Mouse (Mus musculus) brain, embryonic 18.5 days (tissue): ENCODE measurements around the gene Arl10.
A peak's percentile ranks its signal among the peaks of the same experiment; 100 is the strongest.
"Not testable (repeated sequence)": the region's sequence is repeated elsewhere in the genome, so short reads cannot be mapped to it uniquely, and the experiment has no call there.

Source experiments
- DNase-seq: peaks from one replicate; pipeline ENCODE4 v3.0.0-alpha.2; 2012; ENCODE audit warnings: low read depth, low spot score

Arl10 gene

GRCm38 (mm10) chr13:54582126-54582525, 7.3 kb downstream of the Arl10 start:
- DNase-seq: no peak

DNA sequence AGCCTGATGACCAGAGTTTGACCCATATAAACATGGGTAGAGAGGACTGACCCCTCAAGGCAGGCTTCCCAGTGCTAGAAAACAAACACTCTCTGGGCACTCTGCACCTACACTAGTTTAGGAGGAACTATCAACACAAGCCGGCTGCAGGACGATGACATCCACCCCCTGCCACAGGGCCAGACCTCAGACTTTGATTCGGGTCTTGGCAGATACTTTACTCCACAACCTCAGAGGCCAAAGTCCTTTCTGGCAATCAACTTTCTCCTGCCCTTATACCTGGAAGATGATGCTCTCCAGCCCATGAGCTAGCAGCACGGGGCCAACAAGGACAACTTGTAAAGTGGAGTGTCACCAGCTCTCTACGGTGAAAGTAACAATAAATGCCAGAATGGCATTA, 8.0 kb downstream of the Arl10 start:
- no peak for DNase-seq

GRCm38 (mm10) chr13:54585831-54586230, 11.0 kb downstream of the Arl10 start:
- no peak for DNase-seq

GRCm38 (mm10) chr13:54589414-54589995, 14.7 kb downstream of the Arl10 start:
- no peak for DNase-seq

DNA sequence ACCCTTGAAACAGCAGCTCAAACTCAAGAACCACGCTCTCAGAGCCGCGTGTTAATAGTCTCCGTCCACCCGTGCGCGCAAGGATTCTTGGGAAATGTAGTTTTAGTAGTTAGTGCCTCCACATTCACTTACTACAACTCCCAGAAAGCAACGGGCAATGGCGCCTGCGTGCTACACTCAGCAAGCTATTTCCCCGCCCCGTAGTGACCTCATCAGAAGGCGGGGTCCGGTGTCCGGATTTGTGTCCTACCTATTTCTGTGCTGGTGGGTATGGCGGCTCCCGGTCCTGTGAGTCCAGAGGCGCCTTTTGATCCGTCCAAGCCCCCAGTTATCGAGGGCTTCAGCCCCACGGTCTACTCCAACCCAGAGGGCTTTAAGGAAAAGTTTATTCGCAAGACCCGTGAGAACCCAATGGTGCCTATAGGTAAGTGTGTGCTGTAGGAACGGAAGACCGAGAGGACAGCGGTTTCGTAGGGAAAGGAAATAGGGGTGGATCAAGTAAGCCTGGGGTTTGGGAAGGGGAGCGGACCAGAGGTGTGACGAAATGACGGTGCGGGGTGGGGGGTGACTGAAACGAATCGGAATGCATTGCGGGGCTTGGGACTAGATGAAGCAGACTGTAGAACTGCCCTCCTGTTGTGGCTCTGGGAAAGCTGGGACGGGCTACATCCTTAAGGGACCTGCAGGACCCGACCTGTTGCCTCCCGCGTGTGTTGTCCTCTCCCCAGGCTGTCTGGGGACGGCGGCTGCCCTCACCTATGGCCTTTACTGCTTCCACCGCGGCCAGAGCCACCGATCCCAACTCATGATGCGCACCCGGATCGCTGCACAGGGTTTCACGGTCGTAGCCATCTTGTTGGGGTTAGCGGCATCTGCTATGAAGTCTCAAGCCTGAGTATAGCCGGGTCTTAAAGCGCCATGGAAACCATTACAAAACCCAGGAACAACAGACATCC, 15.5 kb downstream of the Arl10 start, which contains the start of the genes Nop16 and Higd2a:
Nop16 (minus strand) TSS at position 95 of the 956 bp plus-strand sequence.
Higd2a (plus strand) TSS at position 212 of the 956 bp plus-strand sequence.
- DNase-seq: peak; percentile 96

- DNase-seq: no peak
Observed at GRCm38 (mm10) chr13:54591776-54592356, 17.1 kb downstream of the Arl10 start.

GRCm38 (mm10) chr13:54593617-54594016, 18.8 kb downstream of the Arl10 start:
- no peak for DNase-seq

- DNase-seq: no peak
Observed at GRCm38 (mm10) chr13:54596107-54596690, 21.4 kb downstream of the Arl10 start.

DNA sequence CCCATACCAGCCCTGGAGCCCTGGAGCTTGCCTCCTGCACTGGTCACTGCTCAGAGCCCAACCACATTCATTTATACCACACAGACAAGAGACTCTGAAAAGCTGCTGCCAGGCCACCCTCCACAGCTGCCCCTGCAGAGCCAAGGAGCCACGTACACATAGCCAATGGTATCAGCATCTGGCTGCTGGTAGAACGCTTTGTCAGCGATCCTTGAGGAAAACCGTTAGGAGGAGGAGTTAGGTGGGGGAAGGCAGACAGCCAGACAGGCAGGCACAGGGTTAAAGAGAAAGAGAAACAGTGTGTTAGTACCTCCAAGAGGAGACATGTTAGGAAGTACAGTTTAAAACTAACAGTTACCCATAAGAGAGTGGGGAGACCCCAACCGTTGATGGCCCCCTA, 22.1 kb downstream of the Arl10 start:
- DNase-seq: no peak

DNA sequence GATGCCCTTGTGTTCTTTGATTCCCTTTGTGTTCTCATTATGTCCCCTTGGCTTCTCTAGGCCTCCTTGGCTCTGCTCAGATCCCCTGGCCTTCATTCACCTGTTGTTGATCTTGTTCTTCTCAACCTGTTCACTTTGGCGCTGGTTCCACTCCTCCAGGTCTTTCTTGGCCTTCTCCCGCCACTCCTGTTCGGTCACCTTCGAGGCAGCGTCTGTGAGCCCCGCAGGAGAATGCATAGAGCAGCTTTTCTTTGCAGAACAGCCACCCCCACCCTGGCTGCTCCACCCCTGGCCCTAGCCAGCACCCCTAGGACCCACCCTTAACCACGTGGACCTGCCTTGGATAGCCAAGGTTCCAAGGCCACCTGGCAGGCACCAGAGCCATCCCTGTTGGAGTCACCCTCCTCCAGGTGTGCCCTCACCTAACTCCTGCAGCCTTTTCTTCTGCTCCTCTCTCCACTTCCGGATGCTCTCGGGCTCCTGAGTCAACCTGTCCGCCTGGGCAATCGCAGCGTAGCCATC, 23.9 kb downstream of the Arl10 start:
- DNase-seq: no peak

GRCm38 (mm10) chr13:54602639-54603111, 27.9 kb downstream of the Arl10 start:
- no peak for DNase-seq

GRCm38 (mm10) chr13:54603501-54603900, 28.7 kb downstream of the Arl10 start:
- DNase-seq: no peak

- no peak for DNase-seq
Observed at GRCm38 (mm10) chr13:54604221-54604620, 29.4 kb downstream of the Arl10 start.

GRCm38 (mm10) chr13:54605426-54605825, 30.6 kb downstream of the Arl10 start:
- DNase-seq: no peak

DNA sequence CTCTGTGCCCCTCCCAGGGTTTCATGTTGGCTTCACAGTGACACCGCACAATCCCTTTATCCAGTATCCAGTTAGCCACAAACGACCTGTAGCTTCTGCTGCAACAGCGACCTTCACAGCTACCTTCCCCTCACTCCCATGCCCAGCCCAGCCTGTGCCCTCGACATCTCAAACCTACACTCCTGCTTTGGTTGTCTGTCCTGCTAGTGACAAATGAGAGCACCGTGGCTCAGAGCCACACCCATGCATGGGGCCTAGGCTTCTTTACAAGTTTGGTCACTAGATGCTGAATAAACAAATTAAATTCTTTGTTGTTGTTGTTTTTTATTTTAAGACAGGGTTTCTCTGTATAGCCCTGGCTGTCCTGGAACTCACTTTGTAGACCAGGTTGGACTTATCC, 32.4 kb downstream of the Arl10 start:
- DNase-seq: no peak

GRCm38 (mm10) chr13:54608002-54608401, 33.2 kb downstream of the Arl10 start:
- DNase-seq: no peak

DNA sequence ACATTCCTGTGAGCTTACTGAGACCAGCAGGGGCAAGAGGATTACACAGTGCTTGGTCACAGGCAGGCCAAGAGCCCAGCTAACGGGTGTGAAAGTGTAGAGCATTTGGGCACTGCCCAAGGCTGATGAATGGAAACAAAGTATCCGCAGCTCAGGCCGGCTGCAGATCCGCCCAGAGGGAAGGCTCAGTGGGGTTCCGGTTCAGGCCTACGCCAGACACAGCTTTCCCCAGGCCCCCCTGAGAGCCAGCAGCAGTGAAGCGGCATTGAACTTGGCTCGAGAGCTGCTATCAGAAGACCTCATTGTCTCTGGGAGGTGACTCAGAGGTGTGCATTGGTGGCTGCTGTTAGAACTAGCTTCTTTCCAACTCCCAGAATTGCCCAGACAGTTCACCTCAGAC, 33.9 kb downstream of the Arl10 start:
- no peak for DNase-seq

DNA sequence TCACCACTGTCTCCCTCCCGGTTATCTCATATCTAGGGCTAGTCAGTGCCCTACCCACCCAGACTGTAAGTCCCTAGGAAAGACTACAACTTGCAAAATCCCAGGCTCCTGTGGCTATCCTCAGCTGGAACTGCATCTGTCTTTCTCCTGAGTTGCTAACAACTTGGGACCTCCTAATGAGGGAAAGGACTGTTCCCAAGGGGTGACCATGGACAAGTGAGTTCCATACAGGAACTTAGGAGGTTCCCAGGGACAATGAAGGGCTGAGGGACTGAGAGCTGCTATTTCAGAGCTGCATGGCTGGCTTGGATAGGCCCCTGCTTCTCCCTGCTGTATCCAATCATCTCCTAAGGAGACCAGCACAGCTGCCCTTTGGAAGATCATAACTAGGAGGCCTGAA, 34.5 kb downstream of the Arl10 start:
- no peak for DNase-seq

GRCm38 (mm10) chr13:54610613-54610971, 35.8 kb downstream of the Arl10 start:
- DNase-seq: no peak

GRCm38 (mm10) chr13:54610972-54611754, 36.3 kb downstream of the Arl10 start, which contains the start of gene Cltb:
Gene Cltb (minus strand): TSS chr13:54611344.
- DNase-seq: no peak

DNA sequence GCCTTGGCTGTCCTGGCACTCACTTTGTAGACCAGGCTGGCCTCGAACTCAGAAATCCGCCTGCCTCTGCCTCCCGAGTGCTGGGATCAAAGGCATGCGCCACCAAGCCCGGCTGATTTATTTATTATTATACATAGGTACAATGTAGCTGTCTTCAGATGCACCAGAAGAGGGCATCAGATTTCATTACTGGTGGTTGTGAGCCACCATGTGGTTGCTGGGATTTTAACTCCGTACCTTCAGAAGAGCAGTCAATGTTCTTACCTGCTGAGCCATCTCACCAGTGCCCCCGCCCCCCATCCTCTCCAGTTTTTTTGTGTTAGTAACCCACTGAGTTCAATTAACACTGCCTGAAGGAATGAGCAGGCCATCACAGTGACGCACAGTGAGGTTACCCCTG, 38.3 kb downstream of the Arl10 start:
- not testable (repeated sequence) for DNase-seq
